Comparison of ENCODE assay signal across 8 mouse cellular contexts in genomic region chr5:32713703-32714467, GRCm38 (mm10).
DNase-seq lines count a peak whose midpoint lies in the region; ATAC-seq and TF ChIP-seq lines count a peak whose summit lies in the region.

No protein-coding gene starts in this region.

- no peaks in the 10 kb centered on the region for H3K9me3 ChIP-seq in embryonic facial prominence, embryonic 13.5 days
- no peaks in the 10 kb centered on the region for H3K9me3 ChIP-seq in limb, embryonic 12.5 days
- H3K9me3 ChIP-seq in midbrain, embryonic 15.5 days, result no peaks in the 10 kb centered on the region

- peak overlapping the region; percentile 90 for H3K27ac ChIP-seq in embryonic facial prominence, embryonic 13.5 days
- peak overlapping the region; percentile 76 for H3K27ac ChIP-seq in kidney, adult 2 months (ENCODE audit: insufficient read depth, low read depth, low read length)
- H3K27ac ChIP-seq in limb, embryonic 12.5 days, result peak overlapping the region; percentile 88
- peak overlapping the region; percentile 81 for H3K27ac ChIP-seq in midbrain, embryonic 15.5 days
- H3K27ac ChIP-seq in spleen, adult 2 months (ENCODE audit: insufficient read depth, low read length), result peak overlapping the region; percentile 84

- TF ChIP-seq CTCF in kidney, adult 2 months (conservative IDR thresholded peaks at IDR 0.05; ENCODE audit: insufficient read depth, insufficient read length, low read depth, low read length), result peak; percentile 73
- TF ChIP-seq CTCF in spleen, adult 2 months (IDR thresholded peaks at IDR 0.05; ENCODE audit: extremely low read depth, insufficient read depth, insufficient read length, insufficient replicate concordance), result peak; percentile 79

- H3K4me3 ChIP-seq in embryonic facial prominence, embryonic 13.5 days, result peak overlapping the region; percentile 61
- H3K4me3 ChIP-seq in kidney, adult 2 months (ENCODE audit: insufficient read depth, low read depth, low read length), result peak overlapping the region; percentile 75
- peak overlapping the region; percentile 64 for H3K4me3 ChIP-seq in limb, embryonic 12.5 days (replicated peaks)
- peak overlapping the region; percentile 51 for H3K4me3 ChIP-seq in midbrain, embryonic 15.5 days
- peak overlapping the region; percentile 68 for H3K4me3 ChIP-seq in spleen, adult 2 months (ENCODE audit: extremely low read depth, insufficient read depth, insufficient read length)

- no peaks in the 10 kb centered on the region for H3K27me3 ChIP-seq in embryonic facial prominence, embryonic 13.5 days
- H3K27me3 ChIP-seq in kidney, adult 2 months (replicated peaks; ENCODE audit: control insufficient read depth, insufficient read depth, low read length), result no peaks in the 10 kb centered on the region
- H3K27me3 ChIP-seq in limb, embryonic 12.5 days, result no peaks in the 10 kb centered on the region
- no peaks in the 10 kb centered on the region for H3K27me3 ChIP-seq in midbrain, embryonic 15.5 days (replicated peaks)
- H3K27me3 ChIP-seq in spleen, adult 2 months (ENCODE audit: control insufficient read depth, insufficient read depth, low read length), result no peaks in the 10 kb centered on the region; the same call in 1 of the 2 replicates

- peak overlapping the region; percentile 84 for H3K4me2 ChIP-seq in embryonic facial prominence, embryonic 13.5 days
- peak overlapping the region; percentile 77 for H3K4me2 ChIP-seq in limb, embryonic 12.5 days
- H3K4me2 ChIP-seq in midbrain, embryonic 15.5 days, result peak overlapping the region; percentile 69

- no peaks in the 10 kb centered on the region for H3K36me3 ChIP-seq in embryonic facial prominence, embryonic 13.5 days
- no peaks in the 10 kb centered on the region for H3K36me3 ChIP-seq in kidney, adult 2 months (ENCODE audit: control insufficient read depth, insufficient read depth, low read length)
- H3K36me3 ChIP-seq in limb, embryonic 12.5 days, result no peaks in the 10 kb centered on the region
- no peaks in the 10 kb centered on the region for H3K36me3 ChIP-seq in midbrain, embryonic 15.5 days (replicated peaks)
- H3K36me3 ChIP-seq in spleen, adult 2 months (ENCODE audit: control insufficient read depth, insufficient read depth, low read length), result no peaks in the 10 kb centered on the region

- DNase-seq in 3134 (ENCODE audit: extremely low read depth, insufficient read length, low spot score), result peak; percentile 97
- peak; percentile 82 to 87 for DNase-seq in adrenal gland, postnatal 36 days
- peak; percentile 92 to 95 for DNase-seq in heart, adult 18-20 months
- DNase-seq in kidney, adult 2 months, result peak; percentile 97
- DNase-seq in spleen, adult 2 months (ENCODE audit: low read depth in 1 of 2, low spot score in 2 of 2), result peak; percentile 76 to 98

- peak overlapping the region; percentile 74 for H3K9ac ChIP-seq in embryonic facial prominence, embryonic 13.5 days
- H3K9ac ChIP-seq in limb, embryonic 12.5 days (replicated peaks), result peak overlapping the region; percentile 63
- H3K9ac ChIP-seq in midbrain, embryonic 15.5 days, result peak overlapping the region; percentile 43

- peak; percentile 96 for ATAC-seq in embryonic facial prominence, embryonic 13.5 days (ENCODE audit: insufficient number of reproducible peaks, insufficient read depth, low FRiP score, low TSS enrichment, low read depth)
- peak; percentile 98 for ATAC-seq in limb, embryonic 12.5 days (ENCODE audit: insufficient number of reproducible peaks, insufficient read depth, low FRiP score, low TSS enrichment, low read depth)
- ATAC-seq in midbrain, embryonic 15.5 days (replicated peaks), result peak; percentile 98

- H3K4me1 ChIP-seq in embryonic facial prominence, embryonic 13.5 days, result peaks cover 9% of the 10 kb centered on the region
- H3K4me1 ChIP-seq in kidney, adult 2 months (ENCODE audit: control insufficient read depth, insufficient read depth, low read length), result peaks cover 3% of the 10 kb centered on the region; the same call in 1 of the 2 replicates
- peaks cover 4% of the 10 kb centered on the region; the same call in 1 of the 2 replicates for H3K4me1 ChIP-seq in limb, embryonic 12.5 days (replicated peaks)
- H3K4me1 ChIP-seq in midbrain, embryonic 15.5 days, result peaks cover 13% of the 10 kb centered on the region
- H3K4me1 ChIP-seq in spleen, adult 2 months (ENCODE audit: control insufficient read depth, insufficient read depth, insufficient read length), result no peaks in the 10 kb centered on the region

- no peak for TF ChIP-seq POLR2A in kidney, adult 2 months (IDR thresholded peaks at IDR 0.05; ENCODE audit: low read depth, low read length)
- TF ChIP-seq POLR2A in spleen, adult 2 months (IDR thresholded peaks at IDR 0.05; ENCODE audit: low read depth, low read length), result peak; percentile 57

- under 1% methylated on average over 55 of the region's 55 CpGs for WGBS in embryonic facial prominence, embryonic 13.5 days
- under 1% methylated on average over 55 of the region's 55 CpGs for WGBS in kidney, adult 2 months
- WGBS in limb, embryonic 12.5 days, result under 1% methylated on average over 55 of the region's 55 CpGs
- WGBS in midbrain, embryonic 15.5 days, result under 1% methylated on average over 55 of the region's 55 CpGs
- under 1% methylated on average over 55 of the region's 55 CpGs for WGBS in spleen, adult 2 months

Comparison
In these comparisons a context has a peak if more than half of its experiments do, and no peak if none do; other contexts are left out.
1. Peak in every context shown above with its lines: DNase-seq, ATAC-seq, H3K4me3 ChIP-seq and H3K27ac ChIP-seq.